Mouse (Mus musculus) heart, postnatal 0 days (tissue): Measurements from ENCODE around the gene Tmc6.

Experiments
- CTCF ChIP-seq: IDR thresholded peaks from 2 replicates; pipeline ENCODE4 v1.5.1; 2016; ENCODE audit warnings: antibody characterized with exemption, control low read depth, low read depth
- EP300 ChIP-seq: IDR thresholded peaks from 2 replicates; pipeline ENCODE4 v1.6.1; 2016; ENCODE audit warnings: antibody characterized with exemption, low read depth

- TF ChIP-seq CTCF: no peak
- no peak for TF ChIP-seq EP300
Measured at GRCm38 (mm10) chr11:117827386-117827785, 45.4 kb upstream of the Tmc6 start.
